8 mouse cellular contexts compared by ENCODE assay signal in the genomic region with DNA sequence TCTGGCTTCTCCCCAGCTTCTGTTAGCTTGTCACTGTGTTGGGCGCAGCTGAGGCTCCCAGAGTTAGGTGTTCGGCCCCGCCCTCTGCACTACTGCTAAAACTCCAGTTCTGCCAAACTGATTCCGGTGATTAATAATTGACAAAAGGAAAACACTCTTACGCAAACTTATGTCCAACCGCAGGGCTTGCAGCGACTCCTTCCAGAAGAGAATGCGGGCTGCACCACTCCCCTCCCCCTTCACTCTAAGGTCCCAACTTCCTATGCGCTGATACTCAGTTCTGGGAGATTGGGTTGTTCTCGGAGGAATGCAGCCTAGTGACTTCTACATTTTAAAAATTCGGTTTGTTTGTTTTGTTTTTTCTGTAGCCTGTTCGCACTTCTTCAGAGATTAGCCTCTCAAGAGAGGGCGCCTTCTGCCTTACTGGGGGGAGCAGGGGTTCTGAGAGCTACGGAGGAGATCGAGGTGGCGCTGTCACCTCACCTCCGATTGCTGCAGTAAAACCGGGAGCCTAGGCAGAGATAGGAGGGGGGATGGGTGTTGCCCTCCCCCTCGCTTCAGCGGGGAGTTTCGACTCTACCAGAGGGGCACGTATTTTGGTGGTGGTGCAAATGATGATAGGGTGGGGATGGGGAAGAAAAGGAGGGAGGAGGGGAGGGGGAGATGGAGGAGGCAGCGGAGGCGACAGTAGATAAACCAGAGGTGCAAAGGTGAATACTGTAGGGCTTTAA. TPM values are rescaled to one million over a fixed set of nuclear protein-coding genes. Genes with fewer than 3 reads are reported as not detected.
DNase-seq lines count a peak whose midpoint lies in the region; ATAC-seq lines count a peak whose summit lies in the region.

Gene Sptssb, minus strand, starts transcription at position 83 of the 731 bp plus-strand sequence.

- H3K36me3 ChIP-seq in erythroblast, embryonic 14.5 days (ENCODE audit: control insufficient read depth): no peaks in the 10 kb centered on the region
- no peaks in the 10 kb centered on the region for H3K36me3 ChIP-seq in hindbrain, embryonic 12.5 days
- no peaks in the 10 kb centered on the region for H3K36me3 ChIP-seq in stomach, embryonic 14.5 days (ENCODE audit: control insufficient read depth, insufficient read depth, low read length)

- peak; percentile 12 to 14 for DNase-seq in layer of hippocampus, postnatal 36 days
- DNase-seq in lung, postnatal 25 days (ENCODE audit: low spot score): peak; percentile 46
- no peak for DNase-seq in spleen, postnatal 10 days (ENCODE audit: low spot score in 2 of 2)

- H3K27me3 ChIP-seq in erythroblast, embryonic 14.5 days (ENCODE audit: control insufficient read depth): peaks cover 19% of the 10 kb centered on the region
- peaks cover 4% of the 10 kb centered on the region for H3K27me3 ChIP-seq in hindbrain, embryonic 12.5 days
- no peaks in the 10 kb centered on the region for H3K27me3 ChIP-seq in stomach, embryonic 14.5 days (ENCODE audit: control insufficient read depth, insufficient read depth, low read length)

- peak within 1 kb of the TSS; percentile 96 for H3K4me2 ChIP-seq in hindbrain, embryonic 12.5 days (replicated peaks)
- H3K4me2 ChIP-seq in stomach, embryonic 14.5 days (replicated peaks; ENCODE audit: low read depth, low read length): peak within 1 kb of the TSS; percentile 93

- peak within 1 kb of the TSS; percentile 52 for H3K9ac ChIP-seq in hindbrain, embryonic 12.5 days
- H3K9ac ChIP-seq in stomach, embryonic 14.5 days (replicated peaks; ENCODE audit: low read depth, low read length): peak within 1 kb of the TSS; percentile 7; the same call in 1 of the 2 replicates

- H3K4me1 ChIP-seq in erythroblast, embryonic 14.5 days (ENCODE audit: control insufficient read depth): no peaks in the 10 kb centered on the region
- peaks cover 7% of the 10 kb centered on the region for H3K4me1 ChIP-seq in hindbrain, embryonic 12.5 days
- H3K4me1 ChIP-seq in stomach, embryonic 14.5 days (ENCODE audit: control insufficient read depth, insufficient read depth, low read length): peaks cover 4% of the 10 kb centered on the region; the same call in 1 of the 2 replicates

- H3K9me3 ChIP-seq in erythroblast, embryonic 14.5 days (ENCODE audit: control insufficient read depth, low read length): no peaks in the 10 kb centered on the region
- H3K9me3 ChIP-seq in hindbrain, embryonic 12.5 days (replicated peaks): no peaks in the 10 kb centered on the region
- H3K9me3 ChIP-seq in stomach, embryonic 14.5 days (ENCODE audit: control insufficient read depth, low read depth, low read length): no peaks in the 10 kb centered on the region

- H3K27ac ChIP-seq in hindbrain, embryonic 12.5 days: no peak within 1 kb of the TSS
- H3K27ac ChIP-seq in stomach, embryonic 14.5 days (ENCODE audit: low read length): peak within 1 kb of the TSS; percentile 52

- WGBS in hindbrain, embryonic 12.5 days: 2% methylated on average over 24 of the region's 24 CpGs
- WGBS in stomach, embryonic 14.5 days: under 1% methylated on average over 24 of the region's 24 CpGs

- H3K4me3 ChIP-seq in erythroblast, embryonic 14.5 days (replicated peaks): peak within 1 kb of the TSS; percentile 32
- H3K4me3 ChIP-seq in hindbrain, embryonic 12.5 days: peak within 1 kb of the TSS; percentile 48
- H3K4me3 ChIP-seq in stomach, embryonic 14.5 days (ENCODE audit: low read depth, low read length): peak within 1 kb of the TSS; percentile 40

- no peak for ATAC-seq in erythroblast, adult 5-6 weeks (replicated peaks; ENCODE audit: low FRiP score, poor library complexity, severe bottlenecking)
- peak; percentile 70 for ATAC-seq in common myeloid progenitor, adult 5-6 weeks (replicated peaks; ENCODE audit: low read depth, poor library complexity, severe bottlenecking)
- peak; percentile 23 for ATAC-seq in hindbrain, embryonic 12.5 days (ENCODE audit: low FRiP score)
- ATAC-seq in stomach, embryonic 14.5 days (ENCODE audit: insufficient number of reproducible peaks, insufficient read depth, low FRiP score, low read depth): peak; percentile 88

RNA-seq across cellular contexts. Expression of gene Sptssb, which starts in this region (rescaled TPM):
- not detected in 2 replicates for polyA plus RNA-seq in erythroblast, embryonic 14.5 days (2012)
- not detected in 2 replicates for total RNA-seq in erythroblast, adult 5-6 weeks (2015; ENCODE audit: low replicate concordance)
- total RNA-seq in erythroblast, adult 5-6 weeks (2017; ENCODE audit: low replicate concordance): not detected in 2 replicates
- not detected in 2 replicates for total RNA-seq in common myeloid progenitor, adult 5-6 weeks (2017)
- polyA plus RNA-seq in hindbrain, embryonic 12.5 days (2016; fragmentation: Nextera tagmentation; extraction: Ambion mirVana): 0.28 and 1.1 TPM in 2 replicates
- total RNA-seq in layer of hippocampus, postnatal 36 days (2021): 1 to 10 TPM; 1.3 to 2.3 TPM
- polyA plus RNA-seq in stomach, embryonic 14.5 days (2014; fragmentation: Nextera tagmentation; extraction: Ambion mirVana): 26.3 and 26.7 TPM in 2 replicates

Comparison
In these comparisons a context has a peak if more than half of its experiments do, and no peak if none do; other contexts are left out.
1. RNA of gene Sptssb (polyA plus RNA-seq): 26.3 to 26.7 TPM in stomach, embryonic 14.5 days; 0.28 to 1.1 TPM in hindbrain, embryonic 12.5 days and not detected in erythroblast, embryonic 14.5 days; every median in the first group is over 10 times any median in the second.
2. Peak in ATAC-seq in common myeloid progenitor, adult 5-6 weeks; RNA of the gene not detected or under 1 TPM.
3. DNase-seq: peak in layer of hippocampus, postnatal 36 days (2 of 2) and lung, postnatal 25 days (single experiment); none in spleen, postnatal 10 days (0 of 2).
4. Peak in every context shown above with its lines, with median percentiles within 50 percentile points of each other: H3K4me3 ChIP-seq.